Mouse (Mus musculus) CH12.LX (cell line): ENCODE measurements around the gene Wnt10b. TPM values are rescaled to one million over a fixed set of nuclear protein-coding genes. Genes with fewer than 3 reads are reported as not detected.

Experiments
- DNase-seq: peaks from one replicate; pipeline ENCODE4 v3.0.0-alpha.2; 2013; ENCODE audit errors: extremely low read depth
- H3K27ac ChIP-seq: 2 replicates; pipeline ENCODE4 v1.5.1; 2012; ENCODE audit warnings: low read depth, mild to moderate bottlenecking, control low read depth, moderate library complexity; ENCODE audit not compliant: insufficient read depth
- H3K27me3 ChIP-seq: replicated peaks from 2 replicates; pipeline ENCODE3; 2012; ENCODE audit warnings: inconsistent platforms
- H3K36me3 ChIP-seq, 2 experiments: replicated peaks in 1 of 2; 2 replicates each; pipeline versions ENCODE3 to v1.6.1; 2012; ENCODE audit warnings: inconsistent platforms in 1 of 2, low read length in 1 of 2, mild to moderate bottlenecking in 1 of 2, mixed read lengths in 1 of 2, moderate library complexity in 1 of 2; ENCODE audit not compliant: control insufficient read depth in 1 of 2, insufficient read depth in 1 of 2
- H3K4me1 ChIP-seq, 2 experiments: 2 replicates each; pipeline ENCODE4 v1.6.1; 2012; ENCODE audit warnings: inconsistent platforms in 1 of 2, moderate library complexity in 1 of 2; ENCODE audit not compliant: insufficient read depth in 2 of 2, control insufficient read depth in 1 of 2
- H3K4me2 ChIP-seq: 2 replicates; pipeline ENCODE4 v1.6.1; 2012; ENCODE audit warnings: low read depth, mild to moderate bottlenecking, control low read depth; ENCODE audit not compliant: poor library complexity, insufficient read depth, severe bottlenecking
- H3K4me3 ChIP-seq, 3 experiments: fragments of 150-350 bp in 1 of 3; sonication (generic) in 1 of 3; replicated peaks in 1 of 3; 2 replicates each; pipeline versions ENCODE3 to v1.5.1; 2011 to 2012; ENCODE audit warnings: low read depth in 2 of 3, low read length in 2 of 3, mild to moderate bottlenecking in 2 of 3, moderate library complexity in 2 of 3, control low read depth in 1 of 3, improper control_type of control experiment in 1 of 3, inconsistent platforms in 1 of 3, mixed read lengths in 1 of 3; ENCODE audit not compliant: poor library complexity in 1 of 3
- H3K79me2 ChIP-seq: replicated peaks from 2 replicates; pipeline ENCODE4 v1.6.1; 2012; ENCODE audit warnings: mild to moderate bottlenecking, moderate library complexity; ENCODE audit not compliant: control insufficient read depth, poor library complexity, insufficient read depth, severe bottlenecking; ENCODE audit errors: extremely low read depth
- H3K9ac ChIP-seq: 2 replicates; pipeline ENCODE4 v1.6.1; 2012; ENCODE audit warnings: low read depth, mild to moderate bottlenecking, control low read depth, moderate library complexity; ENCODE audit not compliant: insufficient read depth
- H3K9me3 ChIP-seq: replicated peaks from 2 replicates; pipeline ENCODE3; 2012; ENCODE audit warnings: low read length, inconsistent platforms, mixed read lengths
- BHLHE40 ChIP-seq: IDR thresholded peaks from 2 replicates; pipeline ENCODE4 v1.6.1; 2011; ENCODE audit warnings: mild to moderate bottlenecking, low read depth, low read length, improper control_type of control experiment
- CHD1 ChIP-seq: IDR thresholded peaks from 2 replicates; pipeline ENCODE4 v1.6.1; 2012; ENCODE audit warnings: low read depth, low read length, improper control_type of control experiment, inconsistent platforms
- CHD2 ChIP-seq: IDR thresholded peaks from 2 replicates; pipeline ENCODE4 v1.6.1; 2011; ENCODE audit warnings: low read length, improper control_type of control experiment
- CTCF ChIP-seq, 2 experiments: IDR thresholded peaks in 1 of 2; conservative IDR thresholded peaks in 1 of 2; 2 replicates each; pipeline ENCODE4 v1.5.1; 2011 to 2012; ENCODE audit warnings: low read depth in 2 of 2, low read length in 2 of 2, improper control_type of control experiment in 1 of 2, inconsistent platforms in 1 of 2, mild to moderate bottlenecking in 1 of 2, moderate library complexity in 1 of 2
- E2F4 ChIP-seq: IDR thresholded peaks from 2 replicates; pipeline ENCODE4 v1.6.1; 2011; ENCODE audit warnings: low read depth, low read length, improper control_type of control experiment; ENCODE audit not compliant: insufficient replicate concordance
- EP300 ChIP-seq: IDR thresholded peaks from 2 replicates; pipeline ENCODE4 v1.6.1; 2011; ENCODE audit warnings: low read length, improper control_type of control experiment
- GABPA ChIP-seq: IDR thresholded peaks from 2 replicates; pipeline ENCODE4 v1.6.1; 2012; ENCODE audit warnings: low read depth, low read length, improper control_type of control experiment, inconsistent platforms; ENCODE audit not compliant: insufficient replicate concordance
- HCFC1 ChIP-seq: IDR thresholded peaks from 2 replicates; pipeline ENCODE4 v1.6.1; 2012; ENCODE audit warnings: low read depth, mild to moderate bottlenecking, inconsistent platforms, low read length, improper control_type of control experiment
- IRF4 ChIP-seq: IDR thresholded peaks from 2 replicates; pipeline ENCODE4 v1.6.1; 2014; ENCODE audit warnings: low read depth, mild to moderate bottlenecking, inconsistent platforms, low read length, improper control_type of control experiment
- JUN ChIP-seq: IDR thresholded peaks from 2 replicates; pipeline ENCODE4 v1.6.1; 2011; ENCODE audit warnings: low read depth, mild to moderate bottlenecking, low read length, improper control_type of control experiment, moderate library complexity; ENCODE audit not compliant: insufficient read depth
- KAT2A ChIP-seq: IDR thresholded peaks from 2 replicates; pipeline ENCODE4 v1.6.1; 2012; ENCODE audit warnings: low read length, improper control_type of control experiment, inconsistent platforms; ENCODE audit not compliant: insufficient replicate concordance
- MAX ChIP-seq: IDR thresholded peaks from 2 replicates; pipeline ENCODE4 v1.6.1; 2011; ENCODE audit warnings: low read length, improper control_type of control experiment
- MXI1 ChIP-seq: IDR thresholded peaks from 2 replicates; pipeline ENCODE4 v1.6.1; 2011; ENCODE audit warnings: mild to moderate bottlenecking, low read depth, low read length, improper control_type of control experiment
- MYC ChIP-seq: IDR thresholded peaks from 2 replicates; pipeline ENCODE4 v1.6.1; 2011; ENCODE audit warnings: low read depth, mild to moderate bottlenecking, improper control_type of control experiment, low read length
- NRF1 ChIP-seq: IDR thresholded peaks from 2 replicates; pipeline ENCODE4 v1.6.1; 2014; ENCODE audit warnings: low read depth, mild to moderate bottlenecking, inconsistent platforms, low read length, improper control_type of control experiment, moderate library complexity
- RAD21 ChIP-seq: IDR thresholded peaks from 2 replicates; pipeline ENCODE4 v1.6.1; 2011; ENCODE audit warnings: low read depth, mild to moderate bottlenecking, low read length, improper control_type of control experiment, moderate library complexity
- SIN3A ChIP-seq: IDR thresholded peaks from 2 replicates; pipeline ENCODE4 v1.6.1; 2012; ENCODE audit warnings: low read length, improper control_type of control experiment, inconsistent platforms
- TBP ChIP-seq: conservative IDR thresholded peaks from 2 replicates; pipeline ENCODE4 v1.6.1; 2011; ENCODE audit warnings: low read depth, low read length, improper control_type of control experiment
- ZKSCAN1 ChIP-seq: IDR thresholded peaks from 2 replicates; pipeline ENCODE4 v1.6.1; 2012; ENCODE audit warnings: low read depth, inconsistent platforms, low read length, improper control_type of control experiment, borderline replicate concordance
- ZMIZ1 ChIP-seq: IDR thresholded peaks from 2 replicates; pipeline ENCODE4 v1.6.1; 2012; ENCODE audit warnings: low read depth, mild to moderate bottlenecking, inconsistent platforms, low read length, improper control_type of control experiment
- ZNF384 ChIP-seq: IDR thresholded peaks from 2 replicates; pipeline ENCODE4 v1.6.1; 2012; ENCODE audit warnings: low read depth, low read length, improper control_type of control experiment, inconsistent platforms
- dilution Hi-C: fragments of 300-500 bp; cut with MboI; formaldehyde crosslinking; loops from 2 replicates; pipeline ENCODE4 v1.14.3; 2020; ENCODE audit warnings: low sequenced_read_pairs; ENCODE audit not compliant: extremely low pct_unique_long_range_greater_than_20kb, extremely low pct_ligation_motif_present
- in situ Hi-C: fragments of 300-500 bp; cut with MboI; formaldehyde crosslinking; loops from 3 replicates; pipeline ENCODE4 v1.14.3; 2019; ENCODE audit warnings: low sequenced_read_pairs, low pct_ligation_motif_present, low pct_unique_long_range_greater_than_20kb, mixed read lengths
- polyA plus RNA-seq: library from polyadenylated mRNA; unstranded; fragments of >175 nt; gene quantifications from 2 replicates; pipeline ENCODE4 v1.2.1, GENCODE M21; 2012; ENCODE audit warnings: low read depth; ENCODE audit not compliant: insufficient read length
- total RNA-seq, 2 experiments: library from RNA; depleted of rRNA; stranded (reverse); fragments of 300-350 nt in 1 of 2; fragments of >200 nt in 1 of 2; gene quantifications; 2 replicates each; pipeline ENCODE4 v1.2.3; 2012 to 2014

Wnt10b gene
- total and polyA plus RNA-seq, 3 experiments: 25.4 to 64.4 (median 56.2) TPM

GRCm38 (mm10) chr15:98772511-98773211 is 5.3 kb downstream of the Wnt10b start:
- no peak for TF ChIP-seq KAT2A
- no peak for TF ChIP-seq MXI1
- TF ChIP-seq E2F4: no peak
- TF ChIP-seq NRF1: no peak

GRCm38 (mm10) chr15:98771813-98772425 is 6.0 kb downstream of the Wnt10b start:
- TF ChIP-seq MYC (no peak), GABPA (no peak), BHLHE40 (no peak), CHD1 (no peak), RAD21 (no peak), HCFC1 (no peak), CTCF (conservative IDR thresholded peaks at IDR 0.05 in 1 of 2, IDR thresholded peaks at IDR 0.05 in 1 of 2; ENCODE audit: low read depth in 2 of 2, low read length in 2 of 2) (no peak), ZKSCAN1 (no peak), EP300 (no peak), ZNF384 (no peak), JUN (no peak), TBP (no peak), ZMIZ1 (no peak), IRF4 (no peak), SIN3A (no peak), NRF1 (no peak), CHD2 (no peak), MAX (no peak), MXI1 (no peak), E2F4 (no peak)
- Histone ChIP-seq H3K9ac (no peak overlapping the region), H3K4me1 (peaks cover 12 to 29% of the 10 kb centered on the region in 2 experiments), H3K36me3 (peaks cover 9 to 42% of the 10 kb centered on the region in 2 experiments), H3K27me3 (no peaks in the 10 kb centered on the region), H3K4me2 (no peak overlapping the region), H3K4me3 (no peak overlapping the region), H3K79me2 (no peaks in the 10 kb centered on the region; the same call in 1 of the 2 replicates), H3K27ac (no peak overlapping the region), H3K9me3 (no peaks in the 10 kb centered on the region)
- dilution Hi-C loops: no loop called here
- in situ Hi-C loops: no loop called here
- DNase-seq: no peak

More at GRCm38 (mm10) chr15:98772511-98773211, 5.3 kb downstream of the Wnt10b start:
- no peaks in the 10 kb centered on the region for H3K27me3 ChIP-seq
- H3K9ac ChIP-seq: no peak overlapping the region
- in situ Hi-C loops: no loop called here
- dilution Hi-C loops: no loop called here
- no peaks in the 10 kb centered on the region for H3K9me3 ChIP-seq
- no peak for DNase-seq
- H3K36me3 ChIP-seq: peaks cover 9 to 42% of the 10 kb centered on the region in 2 experiments
- no peaks in the 10 kb centered on the region; the same call in 1 of the 2 replicates for H3K79me2 ChIP-seq
- H3K4me3 ChIP-seq: no peak overlapping the region
- H3K27ac ChIP-seq: no peak overlapping the region
- H3K4me2 ChIP-seq: no peak overlapping the region
- peaks cover 12 to 33% of the 10 kb centered on the region in 2 experiments for H3K4me1 ChIP-seq
